Mouse (Mus musculus): ENCODE measurements around the gene Vmn1r33.
"Not testable (repeated sequence)": the region's sequence is repeated elsewhere in the genome, so short reads cannot be mapped to it uniquely, and the experiment has no call there.

- TF ChIP-seq POLR2A (IDR thresholded peaks at IDR 0.05; ENCODE audit: control insufficient read depth, low read depth, low read length); CTCF (IDR thresholded peaks at IDR 0.05; ENCODE audit: control insufficient read depth, insufficient read depth, insufficient replicate concordance, low read depth, low read length): not testable (repeated sequence)
These were observed at the start of gene Vmn1r33 for GRCm38 (mm10) chr6:66618182-66618581.

Measured in testis, adult 2 months (tissue).